Mouse (Mus musculus) NIH3T3 (cell line): ENCODE results near the gene Tgfb1.

Experiments
- DNase-seq: peaks from one replicate; pipeline ENCODE4 v3.0.0-alpha.2; 2012; ENCODE audit warnings: low read depth

Gene Tgfb1

GRCm38 (mm10) chr7:25736920-25737319 lies 50.1 kb downstream of the Tgfb1 start:
- DNase-seq, result peak; percentile 40

GRCm38 (mm10) chr7:25738277-25738676 lies 51.5 kb downstream of the Tgfb1 start:
- DNase-seq, result no peak

- no peak for DNase-seq
Measured at GRCm38 (mm10) chr7:25746844-25747243, 60.0 kb downstream of the Tgfb1 start.

GRCm38 (mm10) chr7:25753076-25753475 lies 66.3 kb downstream of the Tgfb1 start:
- DNase-seq, result no peak

GRCm38 (mm10) chr7:25753643-25754438 lies 67.0 kb downstream of the Tgfb1 start:
- DNase-seq, result peak; percentile 62

GRCm38 (mm10) chr7:25754439-25754737 lies 67.6 kb downstream of the Tgfb1 start:
- no peak for DNase-seq
